Mouse (Mus musculus): ENCODE data around the gene Trappc2l. TPM values are rescaled to one million over a fixed set of nuclear protein-coding genes. Genes with fewer than 3 reads are reported as not detected.
A peak's percentile ranks its signal among the peaks of the same experiment; 100 is the strongest.

Gene Trappc2l
- polyA plus RNA-seq, 1 experiment from 2014 or later = 61.8 TPM

GRCm38 (mm10) chr8:122585411-122585891 is 26.0 kb upstream of the Trappc2l start:
- H3K27ac ChIP-seq = peak overlapping the region; percentile 44; the same call in 1 of the 2 replicates
- ATAC-seq (ENCODE audit: insufficient read depth, low FRiP score, low read depth) = no peak
- H3K4me2 ChIP-seq = no peak overlapping the region
- H3K4me3 ChIP-seq (replicated peaks) = no peak overlapping the region
- H3K9ac ChIP-seq = no peak overlapping the region
- H3K36me3 ChIP-seq = no peaks in the 10 kb centered on the region
- 33% methylated on average over 14 of the region's 14 CpGs for WGBS
- H3K9me3 ChIP-seq = no peaks in the 10 kb centered on the region
- H3K27me3 ChIP-seq (replicated peaks) = no peaks in the 10 kb centered on the region
- peaks cover 12% of the 10 kb centered on the region for H3K4me1 ChIP-seq

DNA sequence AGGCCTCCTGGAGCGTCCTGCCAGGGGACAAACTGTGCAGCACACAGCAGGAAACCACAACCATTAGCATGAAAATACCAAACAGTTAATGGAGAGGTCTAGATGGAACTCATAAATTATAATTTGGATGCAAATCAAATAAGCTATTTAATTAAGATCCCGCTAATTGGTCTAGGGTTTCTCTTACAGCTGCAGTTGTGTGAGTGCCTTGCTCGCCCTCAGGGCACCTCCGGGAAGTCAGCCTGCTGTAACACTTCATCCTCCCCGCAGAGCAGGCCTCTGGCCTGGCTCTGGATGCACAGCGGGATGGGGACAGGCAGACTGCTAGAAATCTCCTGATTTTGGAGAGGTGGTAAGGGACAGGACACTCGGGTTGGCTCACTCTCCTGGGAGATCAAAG is 25.3 kb upstream of the Trappc2l start:
- no peak for ATAC-seq (ENCODE audit: insufficient read depth, low FRiP score, low read depth)
- Histone ChIP-seq H3K36me3 (no peaks in the 10 kb centered on the region), H3K4me3 (replicated peaks) (no peak overlapping the region), H3K27ac (peak overlapping the region; percentile 44; the same call in 1 of the 2 replicates), H3K27me3 (replicated peaks) (no peaks in the 10 kb centered on the region), H3K4me2 (no peak overlapping the region), H3K9ac (no peak overlapping the region), H3K9me3 (no peaks in the 10 kb centered on the region), H3K4me1 (peaks cover 7% of the 10 kb centered on the region; the same call in 1 of the 2 replicates)
- WGBS = 72% methylated on average over 7 of the region's 7 CpGs

- H3K4me1 ChIP-seq = peaks cover 6% of the 10 kb centered on the region; the same call in 1 of the 2 replicates
- H3K4me2 ChIP-seq = no peak overlapping the region
- no peak overlapping the region for H3K4me3 ChIP-seq (replicated peaks)
- no peaks in the 10 kb centered on the region for H3K9me3 ChIP-seq
- H3K36me3 ChIP-seq = no peaks in the 10 kb centered on the region
- peak overlapping the region; percentile 21; the same call in 1 of the 2 replicates for H3K27ac ChIP-seq
- H3K9ac ChIP-seq = no peak overlapping the region
- WGBS = 73% methylated on average over 10 of the region's 10 CpGs
- no peak for ATAC-seq (ENCODE audit: insufficient read depth, low FRiP score, low read depth)
- H3K27me3 ChIP-seq (replicated peaks) = no peaks in the 10 kb centered on the region
Measured at GRCm38 (mm10) chr8:122586749-122587148, 24.7 kb upstream of the Trappc2l start.

- no peaks in the 10 kb centered on the region for H3K36me3 ChIP-seq
- no peaks in the 10 kb centered on the region for H3K4me1 ChIP-seq
- no peak overlapping the region for H3K9ac ChIP-seq
- no peak overlapping the region for H3K4me2 ChIP-seq
- H3K27me3 ChIP-seq (replicated peaks) = no peaks in the 10 kb centered on the region
- no peaks in the 10 kb centered on the region for H3K9me3 ChIP-seq
- H3K4me3 ChIP-seq (replicated peaks) = no peak overlapping the region
- 62% methylated on average over 12 of the region's 12 CpGs for WGBS
- ATAC-seq (ENCODE audit: insufficient read depth, low FRiP score, low read depth) = no peak
- no peak overlapping the region for H3K27ac ChIP-seq
Measured at GRCm38 (mm10) chr8:122593240-122593639, 18.2 kb upstream of the Trappc2l start.

- Histone ChIP-seq H3K27me3 (replicated peaks) (no peaks in the 10 kb centered on the region), H3K4me3 (replicated peaks) (no peak overlapping the region), H3K9ac (no peak overlapping the region), H3K27ac (no peak overlapping the region), H3K36me3 (no peaks in the 10 kb centered on the region), H3K9me3 (no peaks in the 10 kb centered on the region), H3K4me2 (no peak overlapping the region), H3K4me1 (no peaks in the 10 kb centered on the region)
- 77% methylated on average over 19 of the region's 19 CpGs for WGBS
- no peak for ATAC-seq (ENCODE audit: insufficient read depth, low FRiP score, low read depth)
Measured at GRCm38 (mm10) chr8:122593783-122594507, 17.5 kb upstream of the Trappc2l start.

DNA sequence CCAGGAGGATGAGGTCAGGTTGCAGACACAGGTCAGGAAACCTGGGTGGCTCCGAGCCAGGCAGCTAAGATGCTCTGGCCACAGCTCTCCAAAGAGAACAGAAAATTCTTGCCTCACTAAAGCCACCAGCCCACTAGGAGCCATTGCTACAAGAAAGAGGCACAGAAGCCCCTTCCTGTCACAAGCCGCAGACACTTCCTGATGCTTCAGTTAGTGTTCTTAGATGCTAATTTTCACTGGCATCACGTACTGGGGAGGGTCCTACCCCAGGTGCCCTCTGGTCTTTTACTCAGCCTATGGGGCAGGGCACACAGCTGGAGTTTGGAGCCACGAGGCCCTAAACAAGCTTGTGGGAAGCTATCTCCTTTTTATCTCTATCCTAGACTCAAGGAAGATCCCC is 15.4 kb upstream of the Trappc2l start:
- Histone ChIP-seq H3K36me3 (0 out of 2 replicates have a peak, but pooled peaks cover 3% of the 10 kb centered on the region), H3K27me3 (replicated peaks) (no peaks in the 10 kb centered on the region), H3K4me2 (no peak overlapping the region), H3K9ac (no peak overlapping the region), H3K9me3 (no peaks in the 10 kb centered on the region), H3K27ac (no peak overlapping the region), H3K4me1 (no peaks in the 10 kb centered on the region), H3K4me3 (replicated peaks) (no peak overlapping the region)
- 62% methylated on average over 4 of the region's 4 CpGs for WGBS
- no peak for ATAC-seq (ENCODE audit: insufficient read depth, low FRiP score, low read depth)

- H3K9me3 ChIP-seq = no peaks in the 10 kb centered on the region
- H3K27me3 ChIP-seq (replicated peaks) = no peaks in the 10 kb centered on the region
- no peak for ATAC-seq (ENCODE audit: insufficient read depth, low FRiP score, low read depth)
- no peaks in the 10 kb centered on the region for H3K4me1 ChIP-seq
- H3K36me3 ChIP-seq = 0 out of 2 replicates have a peak, but pooled peaks cover 3% of the 10 kb centered on the region
- H3K4me3 ChIP-seq (replicated peaks) = no peak overlapping the region
- 97% methylated on average over 9 of the region's 9 CpGs for WGBS
- no peak overlapping the region for H3K9ac ChIP-seq
- H3K27ac ChIP-seq = no peak overlapping the region
- H3K4me2 ChIP-seq = no peak overlapping the region
Measured at GRCm38 (mm10) chr8:122600666-122601065, 10.8 kb upstream of the Trappc2l start.

DNA sequence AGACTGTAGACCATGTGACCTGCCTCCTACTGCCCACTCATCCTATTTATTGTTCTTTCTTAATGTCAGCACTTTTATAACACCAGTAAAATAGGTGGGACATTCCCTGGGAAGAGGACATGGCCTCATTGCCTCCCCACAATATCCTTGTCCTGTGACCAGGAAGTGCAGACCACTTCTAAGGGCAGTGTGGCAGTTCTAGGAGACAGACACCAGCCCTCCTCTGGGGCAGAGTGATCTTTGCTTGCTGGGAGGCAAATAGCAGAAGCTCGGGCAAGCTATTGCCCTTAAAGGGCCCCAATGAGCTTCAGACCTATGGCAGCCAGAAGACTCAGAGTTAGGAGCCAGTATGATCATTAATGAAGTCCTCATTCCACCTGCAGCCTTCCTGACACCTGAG is 6.8 kb upstream of the Trappc2l start:
- Histone ChIP-seq H3K9ac (no peak overlapping the region), H3K36me3 (0 out of 2 replicates have a peak, but pooled peaks cover 3% of the 10 kb centered on the region), H3K27ac (no peak overlapping the region), H3K4me3 (replicated peaks) (no peak overlapping the region), H3K4me2 (no peak overlapping the region), H3K27me3 (replicated peaks) (no peaks in the 10 kb centered on the region), H3K4me1 (no peaks in the 10 kb centered on the region), H3K9me3 (no peaks in the 10 kb centered on the region)
- 50% methylated on average over 1 of the region's 1 CpGs for WGBS
- ATAC-seq (ENCODE audit: insufficient read depth, low FRiP score, low read depth) = no peak

DNA sequence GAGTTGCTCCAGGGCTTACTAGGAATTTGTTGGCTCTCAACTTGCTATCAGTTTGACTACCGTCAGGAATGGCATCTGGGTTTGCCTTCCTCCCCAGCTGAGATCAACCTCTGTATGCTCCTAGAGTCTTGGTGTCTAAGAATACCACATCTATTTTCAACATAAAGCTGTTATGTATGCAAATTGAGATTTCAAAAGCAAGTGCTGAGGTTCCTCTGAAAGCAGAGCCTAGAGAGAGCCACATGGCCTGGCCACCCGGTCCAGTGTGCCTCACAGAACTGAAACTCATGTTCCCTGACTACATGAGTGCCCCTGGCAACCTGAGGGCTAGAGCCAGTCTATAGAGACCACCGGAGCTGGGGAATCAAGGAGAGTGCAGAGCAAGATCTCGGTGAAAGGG is 6.1 kb upstream of the Trappc2l start:
- 75% methylated on average over 4 of the region's 4 CpGs for WGBS
- H3K4me1 ChIP-seq = no peaks in the 10 kb centered on the region
- ATAC-seq (ENCODE audit: insufficient read depth, low FRiP score, low read depth) = no peak
- H3K27ac ChIP-seq = no peak overlapping the region
- H3K9ac ChIP-seq = no peak overlapping the region
- H3K4me2 ChIP-seq = no peak overlapping the region
- no peak overlapping the region for H3K4me3 ChIP-seq (replicated peaks)
- no peaks in the 10 kb centered on the region for H3K9me3 ChIP-seq
- no peaks in the 10 kb centered on the region for H3K27me3 ChIP-seq (replicated peaks)
- H3K36me3 ChIP-seq = no peaks in the 10 kb centered on the region

- no peaks in the 10 kb centered on the region for H3K36me3 ChIP-seq
- no peak overlapping the region for H3K4me2 ChIP-seq
- H3K9ac ChIP-seq = no peak overlapping the region
- 81% methylated on average over 11 of the region's 12 CpGs for WGBS
- peaks cover 5% of the 10 kb centered on the region; the same call in 1 of the 2 replicates for H3K4me1 ChIP-seq
- no peak for ATAC-seq (ENCODE audit: insufficient read depth, low FRiP score, low read depth)
- no peaks in the 10 kb centered on the region for H3K9me3 ChIP-seq
- H3K4me3 ChIP-seq (replicated peaks) = no peak overlapping the region
- no peak overlapping the region for H3K27ac ChIP-seq
- no peaks in the 10 kb centered on the region for H3K27me3 ChIP-seq (replicated peaks)
Measured at GRCm38 (mm10) chr8:122606810-122607209, 4.6 kb upstream of the Trappc2l start.

DNA sequence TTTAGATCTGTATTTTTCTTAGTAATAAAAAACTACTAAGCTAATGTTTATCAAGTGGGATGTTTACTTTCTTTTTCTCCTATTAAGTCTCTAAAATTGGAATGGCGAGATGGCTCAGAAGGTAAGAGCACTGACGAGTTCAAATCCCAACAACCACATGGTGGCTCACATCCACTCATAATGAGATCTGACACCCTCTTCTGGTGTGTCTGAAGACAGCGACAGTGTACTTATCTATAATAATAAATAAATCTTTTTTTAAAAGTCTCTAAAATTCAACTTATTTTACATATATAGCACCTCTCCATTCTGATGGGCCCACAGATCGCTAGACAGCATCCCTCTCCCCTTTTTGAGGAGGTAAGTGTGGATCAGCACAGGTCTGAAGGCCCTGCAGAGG is 1.2 kb upstream of the Trappc2l start:
- Histone ChIP-seq H3K4me3 (replicated peaks) (peak overlapping the region; percentile 73; the same call in 1 of the 2 replicates), H3K9me3 (no peaks in the 10 kb centered on the region), H3K36me3 (no peaks in the 10 kb centered on the region), H3K9ac (no peak overlapping the region), H3K27ac (no peak overlapping the region), H3K27me3 (replicated peaks) (no peaks in the 10 kb centered on the region), H3K4me2 (peak overlapping the region; percentile 93; the same call in 1 of the 2 replicates), H3K4me1 (peaks cover 12% of the 10 kb centered on the region; the same call in 1 of the 2 replicates)
- WGBS = 64% methylated on average over 4 of the region's 4 CpGs
- no peak for ATAC-seq (ENCODE audit: insufficient read depth, low FRiP score, low read depth)

GRCm38 (mm10) chr8:122610612-122611277 is 695 bp upstream of the Trappc2l start:
- peak; percentile 33; the same call in 1 of the 2 replicates for ATAC-seq (ENCODE audit: insufficient read depth, low FRiP score, low read depth)
- Histone ChIP-seq H3K4me1 (peaks cover 16% of the 10 kb centered on the region; the same call in 1 of the 2 replicates), H3K9ac (peak overlapping the region; percentile 52), H3K27ac (peak overlapping the region; percentile 63; the same call in 1 of the 2 replicates), H3K4me2 (peak overlapping the region; percentile 93), H3K4me3 (replicated peaks) (peak overlapping the region; percentile 73), H3K27me3 (replicated peaks) (no peaks in the 10 kb centered on the region), H3K9me3 (no peaks in the 10 kb centered on the region), H3K36me3 (no peaks in the 10 kb centered on the region)
- WGBS = 6% methylated on average over 20 of the region's 20 CpGs
